Mouse (Mus musculus): ENCODE results near the gene Csf3.

- TF ChIP-seq TAL1 (IDR thresholded peaks at IDR 0.05; ENCODE audit: low read length) (no peak), RAD21 (IDR thresholded peaks at IDR 0.05; ENCODE audit: low read depth, low read length) (no peak)
These were observed 29.7 kb upstream of the Csf3 start for GRCm38 (mm10) chr11:98671284-98671815.

Measured in MEL (cell line).